Mouse (Mus musculus): ENCODE measurements around the gene Palmd.

The Palmd gene

DNA sequence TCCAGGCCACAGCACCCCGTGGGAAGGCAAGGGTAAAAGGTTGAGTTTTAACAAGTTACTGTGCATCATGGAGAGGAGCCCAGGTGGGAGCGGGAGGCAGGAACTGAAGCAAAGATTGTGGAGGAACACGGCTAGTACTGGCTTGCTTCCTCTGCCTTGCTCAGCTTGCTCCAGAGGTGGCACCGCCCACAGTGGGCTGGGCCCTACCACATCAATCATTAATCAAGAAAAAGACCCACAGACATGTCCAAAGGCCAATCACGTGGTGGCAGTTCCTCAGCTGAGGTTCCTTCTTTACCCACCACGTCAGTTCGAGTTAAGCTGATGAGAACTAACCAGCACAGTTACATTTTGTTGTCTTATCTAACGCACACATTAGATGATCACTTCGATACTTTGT, 75.9 kb downstream of the Palmd start:
- DNase-seq (ENCODE audit: low spot score in 2 of 2): no peak

DNA sequence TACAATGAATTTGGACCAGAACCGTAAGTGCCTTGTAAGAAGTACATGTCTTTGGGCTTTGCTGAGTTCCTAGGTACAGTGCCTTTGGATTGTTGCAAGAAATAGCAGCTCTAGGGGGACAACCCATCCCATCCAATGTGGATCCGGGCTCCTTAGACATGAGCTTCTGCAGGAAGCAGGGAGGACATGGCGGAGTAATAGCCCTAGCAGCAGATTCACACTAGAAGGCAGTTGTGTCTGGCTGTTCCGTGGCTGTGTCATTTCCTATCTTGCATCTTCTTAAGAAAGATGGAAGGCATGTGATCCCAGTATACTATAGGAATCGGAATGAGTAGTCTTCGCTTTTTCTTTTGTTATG, 76.6 kb downstream of the Palmd start:
- no peak for DNase-seq (ENCODE audit: low spot score in 2 of 2)

DNA sequence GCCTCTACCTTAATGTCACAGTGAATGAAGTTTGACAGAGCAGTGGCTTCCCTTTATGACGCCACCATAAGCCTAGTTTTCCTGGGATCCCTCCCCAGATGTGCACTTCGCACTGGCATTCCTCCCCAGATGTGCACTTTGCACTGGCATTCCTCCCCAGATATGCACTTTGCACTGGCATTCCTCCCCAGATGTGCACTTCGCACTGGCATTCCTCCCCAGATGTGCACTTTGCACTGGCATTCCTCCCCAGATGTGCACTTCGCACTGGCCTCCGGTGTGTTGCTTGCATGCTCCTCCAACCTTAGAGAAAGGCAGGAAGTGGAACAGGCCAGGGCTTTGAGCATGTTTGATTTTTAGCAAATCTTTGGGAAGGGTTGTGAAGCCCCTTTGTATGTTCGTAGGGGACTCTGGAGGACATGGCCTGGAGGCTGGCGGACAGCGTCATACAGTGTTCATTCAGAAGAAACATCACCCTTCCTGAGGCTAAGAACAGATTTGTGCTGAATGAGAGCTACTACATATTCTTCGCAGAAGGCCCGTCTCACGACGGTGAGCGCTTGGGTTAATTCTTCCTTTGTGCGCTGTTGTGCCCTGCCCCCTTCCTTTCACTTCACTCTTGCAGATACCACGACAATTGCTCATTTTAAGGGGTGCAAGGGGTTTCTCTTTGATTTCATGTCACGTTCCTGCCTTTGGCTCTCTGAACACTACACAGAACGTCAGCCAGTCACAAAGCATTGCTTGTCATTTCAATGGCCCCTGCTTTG, 77.2 kb downstream of the Palmd start:
- no peak for DNase-seq (ENCODE audit: low spot score in 2 of 2)

DNA sequence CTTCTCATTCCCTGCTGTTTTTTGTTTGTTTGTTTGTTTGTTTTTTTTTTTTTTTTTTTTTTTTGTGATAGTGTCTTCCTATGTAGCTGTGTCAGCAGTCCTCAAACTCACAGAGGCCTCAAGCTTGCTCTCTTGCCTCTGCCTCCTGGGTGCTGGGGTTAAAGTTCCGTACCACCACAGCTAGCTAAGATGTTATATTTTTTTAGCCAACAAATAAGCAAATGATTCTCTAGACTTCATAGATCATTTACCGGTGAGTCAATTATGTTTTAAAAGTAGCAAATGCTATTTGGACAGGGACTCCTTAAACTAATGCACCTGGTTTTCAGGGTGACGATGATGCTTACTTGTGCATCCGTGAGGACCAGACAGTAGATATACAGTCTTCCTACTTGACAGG, 78.2 kb downstream of the Palmd start:
- DNase-seq (ENCODE audit: low spot score in 2 of 2): no peak

DNA sequence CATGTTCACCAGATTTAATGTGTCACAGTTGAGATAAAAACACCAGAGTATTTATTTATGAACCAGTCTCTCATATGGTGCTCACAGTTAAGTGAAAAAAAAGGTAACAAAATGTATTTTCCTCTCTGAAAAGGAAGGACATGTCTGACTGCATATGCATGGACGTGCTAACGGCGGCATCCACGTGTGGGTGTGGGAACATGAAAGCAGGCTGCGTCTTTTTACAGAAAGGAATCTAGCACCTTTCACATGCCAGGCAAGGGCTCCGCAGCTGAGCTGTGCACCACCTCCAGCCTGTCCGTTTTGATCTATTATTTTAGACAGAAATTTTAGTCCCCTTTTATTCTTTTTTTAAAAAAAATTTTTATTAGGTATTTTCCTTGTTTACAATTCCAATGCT, 79.4 kb downstream of the Palmd start:
- DNase-seq (ENCODE audit: low spot score in 2 of 2): no peak

DNA sequence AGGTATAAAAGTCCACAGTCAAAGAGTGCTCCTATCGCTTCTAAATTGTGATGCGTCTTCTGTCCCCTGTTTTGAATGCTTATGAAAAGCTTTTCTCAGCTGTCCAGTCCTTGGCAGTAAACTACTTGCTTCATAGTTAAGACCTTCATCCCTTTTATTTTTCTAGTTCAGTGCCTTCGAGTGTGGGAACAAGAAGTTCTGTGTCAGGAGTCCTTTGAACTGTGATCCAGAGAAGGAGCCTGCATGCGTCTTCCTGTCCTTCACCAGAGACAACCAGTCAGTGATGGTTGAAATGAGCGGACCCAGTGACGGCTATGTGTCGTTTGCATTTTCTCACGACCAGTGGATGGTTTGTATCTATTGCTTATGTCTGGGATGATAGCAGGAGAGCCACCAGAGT, 83.8 kb downstream of the Palmd start:
- DNase-seq (ENCODE audit: low spot score in 2 of 2): no peak

DNA sequence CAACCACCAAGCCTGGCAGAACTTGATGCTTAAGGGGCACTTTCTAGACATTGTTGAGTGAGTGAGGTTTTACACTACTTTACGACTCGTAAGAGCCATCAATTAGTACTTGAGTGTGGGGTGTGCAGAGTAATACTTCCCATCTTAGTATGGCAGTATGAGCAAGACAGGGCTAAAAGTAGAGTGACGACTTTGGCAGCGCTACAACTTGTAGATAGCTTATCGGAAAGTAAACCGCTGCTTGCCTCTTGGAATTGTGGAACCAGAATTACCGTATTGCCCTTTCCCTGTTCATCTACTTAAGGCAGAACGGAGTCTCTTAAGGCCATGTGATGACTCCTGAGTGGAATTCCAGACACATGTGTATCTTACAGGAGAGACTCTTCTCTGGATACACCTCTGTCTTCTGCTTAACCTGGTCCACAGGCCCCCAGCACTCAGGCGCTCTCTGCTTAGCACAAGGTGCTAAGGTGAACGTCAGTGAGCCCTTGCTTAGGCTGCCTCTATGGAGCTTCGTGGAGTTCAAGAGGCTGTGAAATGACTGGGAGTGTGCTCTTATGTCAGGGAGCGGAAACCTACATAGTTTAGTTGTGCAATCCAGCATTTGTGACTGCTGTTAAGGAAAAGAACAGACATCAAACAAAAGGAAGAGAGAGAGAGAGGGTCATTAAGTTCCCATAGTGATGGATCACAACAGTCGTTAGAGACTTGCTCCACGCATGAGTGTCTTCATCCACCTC, 86.4 kb downstream of the Palmd start:
- no peak for DNase-seq (ENCODE audit: low spot score in 2 of 2)

DNA sequence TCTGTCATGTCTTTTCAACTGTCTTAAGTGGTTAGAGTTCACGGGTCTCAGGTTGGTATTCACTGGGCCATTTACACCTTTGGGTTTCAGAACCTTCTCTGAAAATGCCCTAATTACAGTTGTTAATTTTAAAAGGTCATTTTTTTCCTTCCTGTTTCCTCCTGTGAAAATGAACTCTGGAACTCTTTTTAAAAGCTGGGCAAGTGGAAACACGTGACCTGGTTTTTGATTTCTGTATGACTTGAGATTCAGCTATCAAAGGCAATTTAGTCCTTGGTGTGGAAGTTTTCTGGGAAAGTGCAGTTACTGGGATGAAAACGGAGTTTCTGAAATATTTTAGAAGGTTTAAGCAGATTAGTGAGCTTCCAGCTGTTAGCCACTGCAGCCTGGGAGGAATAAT, 98.4 kb downstream of the Palmd start:
- DNase-seq (ENCODE audit: low spot score in 2 of 2): no peak
